Mouse (Mus musculus) layer of hippocampus, adult 18-20 months (tissue): ENCODE results near the gene Kif5a. TPM values are rescaled to one million over a fixed set of nuclear protein-coding genes. Genes with fewer than 3 reads are reported as not detected.

Experiments used
- DNase-seq, 2 experiments: peaks; one replicate each; pipeline ENCODE4 v3.0.0; 2022; ENCODE audit warnings: low spot score in 2 of 2
- total RNA-seq, 2 experiments: library from RNA; stranded (reverse); gene quantifications; 2 replicates each; pipeline ENCODE4 v1.2.3; 2021

Kif5a gene
- total RNA-seq, 2 experiments from 2014 or later: 839 to 860 TPM

DNA sequence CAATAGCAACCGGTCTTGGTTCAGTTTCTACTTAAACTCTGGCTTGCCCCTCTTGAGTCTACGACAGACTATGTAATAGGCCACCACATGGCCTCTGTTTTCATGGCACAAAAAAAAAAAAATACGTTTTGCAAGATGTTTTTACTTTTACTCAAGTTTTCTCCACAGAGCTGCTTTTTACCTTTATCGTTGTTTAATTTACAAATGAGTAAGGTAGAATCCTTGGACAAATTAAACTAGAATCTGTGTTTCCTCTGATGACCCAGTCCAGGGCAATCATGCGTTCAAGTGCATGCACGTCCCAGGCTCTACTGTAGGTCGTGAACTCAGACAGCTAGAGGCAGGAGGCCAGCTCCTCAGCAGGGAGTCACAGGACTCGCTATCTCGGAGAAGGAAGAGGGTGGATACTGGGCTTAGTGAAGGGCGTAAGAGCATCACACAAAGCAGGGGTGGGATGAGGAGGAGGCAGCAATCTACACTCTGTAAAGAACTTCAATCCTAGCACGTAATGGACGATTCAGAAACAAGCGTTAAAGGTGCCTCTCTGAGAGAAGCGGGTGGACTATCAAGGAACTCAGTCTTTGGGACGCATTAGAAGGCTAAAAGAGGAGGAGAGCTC lies 26.5 kb upstream of the Kif5a start:
- peak in 1 of 2 experiments; percentile 50 for DNase-seq

DNA sequence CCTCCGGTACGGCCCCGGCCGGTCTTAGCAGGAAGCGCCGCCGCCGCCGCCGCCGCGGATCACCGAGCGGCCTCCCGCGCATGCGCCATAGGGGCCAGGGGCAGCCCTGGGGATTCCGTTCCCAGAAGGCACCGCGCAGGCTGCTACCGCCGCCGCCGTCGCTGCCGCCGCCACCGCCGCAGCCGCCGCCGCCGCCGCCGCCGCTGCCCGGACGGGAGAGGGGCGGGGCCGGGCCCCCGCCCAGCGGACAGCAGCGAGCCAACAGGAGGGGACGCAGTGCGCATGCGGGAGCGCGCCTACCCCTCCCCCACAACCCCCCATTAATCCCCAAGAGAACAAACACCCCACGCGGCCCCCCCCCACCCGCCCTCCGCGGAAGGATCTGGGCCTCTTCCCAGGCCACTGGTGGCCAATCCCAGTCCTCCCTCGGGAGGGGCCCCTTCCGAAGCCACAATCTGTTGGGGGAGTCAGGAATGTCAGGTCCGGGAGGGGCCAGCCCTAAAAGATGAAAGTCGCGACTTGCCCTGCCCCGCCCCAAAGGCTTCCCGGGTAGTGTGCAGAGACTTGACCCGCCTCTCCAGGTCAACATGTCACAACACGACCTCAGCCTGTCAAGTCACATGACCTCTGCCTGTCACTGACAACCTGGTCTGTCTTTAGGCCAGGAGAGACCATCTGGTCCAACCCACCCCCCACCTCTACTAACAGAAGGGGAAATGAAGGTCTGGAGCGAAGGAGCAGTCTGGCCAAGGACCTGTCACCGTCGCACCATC lies 25.8 kb upstream of the Kif5a start, which contains the start of gene Mbd6:
TSS of gene Mbd6 (minus strand) at position 219 of the 773 bp plus-strand sequence.
- DNase-seq: peak; percentile 76 to 88

GRCm38 (mm10) chr10:127288328-127288799 lies 25.2 kb upstream of the Kif5a start:
- DNase-seq: no peak

DNA sequence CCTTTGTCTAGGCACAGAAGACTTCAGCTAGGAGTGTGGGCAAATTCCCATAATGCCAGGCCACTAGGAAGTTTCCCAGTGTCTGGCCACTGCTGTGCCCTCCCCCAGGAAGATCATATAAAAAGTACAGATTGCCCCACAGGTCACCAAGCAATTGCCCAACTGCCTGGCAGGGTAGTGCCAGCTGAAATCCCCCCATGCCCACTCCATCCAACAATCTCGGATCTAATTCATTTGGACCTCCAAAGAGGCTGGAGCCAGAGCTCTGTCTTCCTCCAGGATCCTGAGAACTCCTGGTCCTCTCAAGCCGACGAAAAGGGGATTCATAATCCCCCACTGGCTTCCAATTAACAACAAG lies 24.8 kb upstream of the Kif5a start:
- DNase-seq: no peak

GRCm38 (mm10) chr10:127287271-127287935 lies 24.3 kb upstream of the Kif5a start:
- no peak for DNase-seq

DNA sequence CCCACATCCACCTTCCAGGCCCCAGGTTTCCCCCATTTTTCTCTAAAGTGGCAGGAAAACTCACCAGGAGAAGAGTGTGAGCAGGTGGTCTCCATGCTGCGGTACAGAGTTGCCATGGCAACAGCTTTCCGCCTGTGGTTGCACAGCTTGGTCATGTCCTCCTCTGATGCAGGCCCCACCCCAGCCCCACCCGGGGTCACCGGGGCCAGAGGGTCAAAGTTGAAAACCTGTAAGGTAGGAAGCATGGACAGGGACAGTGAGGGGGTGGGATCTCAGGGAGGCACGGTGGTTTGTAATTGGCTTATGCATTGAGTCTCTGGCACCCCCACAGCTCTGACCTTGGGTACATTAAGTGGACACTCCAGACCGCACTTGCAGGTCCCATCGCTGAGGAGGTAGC lies 23.6 kb upstream of the Kif5a start:
- DNase-seq: no peak

DNA sequence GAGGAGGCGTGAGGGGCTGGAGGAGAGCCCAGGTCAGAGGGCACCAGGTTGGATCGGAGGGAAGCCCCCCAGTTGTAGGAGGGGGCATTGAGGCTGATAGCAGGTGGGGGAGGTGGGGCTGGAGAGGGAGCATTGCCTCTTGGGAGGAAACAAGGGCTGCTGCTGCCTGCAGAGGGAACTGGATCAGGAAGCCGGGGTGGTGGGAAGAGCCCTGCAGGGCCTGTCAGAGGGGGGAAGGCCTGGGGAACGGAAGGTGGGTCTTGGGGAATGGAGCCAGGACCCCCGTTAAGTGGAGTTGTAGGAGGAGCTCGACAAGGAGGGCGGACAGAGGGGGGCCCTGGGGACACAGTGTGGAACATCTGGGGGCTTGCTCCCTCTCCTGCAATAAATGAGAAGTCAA lies 23.0 kb upstream of the Kif5a start:
- DNase-seq: no peak

DNA sequence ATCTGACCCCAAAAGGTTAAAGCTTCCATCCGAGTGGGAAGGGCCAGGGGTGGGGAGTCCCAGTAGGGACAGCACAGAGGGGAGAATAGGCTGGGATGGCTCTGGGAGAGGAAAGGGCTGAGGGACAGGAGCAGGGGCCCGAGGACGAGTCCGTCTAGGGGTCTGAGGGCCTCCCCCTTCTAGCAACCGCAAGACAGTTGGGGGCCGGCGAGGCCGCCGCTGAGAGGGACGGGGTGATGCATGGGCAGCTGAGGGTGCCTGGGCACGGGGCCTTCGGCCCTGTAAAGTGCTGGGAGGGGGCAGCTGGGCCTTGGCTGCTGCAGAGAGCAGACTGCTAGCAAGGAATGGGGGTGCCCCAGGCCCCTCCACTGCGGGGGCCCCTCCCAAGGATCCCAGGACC lies 22.5 kb upstream of the Kif5a start:
- DNase-seq: no peak

DNA sequence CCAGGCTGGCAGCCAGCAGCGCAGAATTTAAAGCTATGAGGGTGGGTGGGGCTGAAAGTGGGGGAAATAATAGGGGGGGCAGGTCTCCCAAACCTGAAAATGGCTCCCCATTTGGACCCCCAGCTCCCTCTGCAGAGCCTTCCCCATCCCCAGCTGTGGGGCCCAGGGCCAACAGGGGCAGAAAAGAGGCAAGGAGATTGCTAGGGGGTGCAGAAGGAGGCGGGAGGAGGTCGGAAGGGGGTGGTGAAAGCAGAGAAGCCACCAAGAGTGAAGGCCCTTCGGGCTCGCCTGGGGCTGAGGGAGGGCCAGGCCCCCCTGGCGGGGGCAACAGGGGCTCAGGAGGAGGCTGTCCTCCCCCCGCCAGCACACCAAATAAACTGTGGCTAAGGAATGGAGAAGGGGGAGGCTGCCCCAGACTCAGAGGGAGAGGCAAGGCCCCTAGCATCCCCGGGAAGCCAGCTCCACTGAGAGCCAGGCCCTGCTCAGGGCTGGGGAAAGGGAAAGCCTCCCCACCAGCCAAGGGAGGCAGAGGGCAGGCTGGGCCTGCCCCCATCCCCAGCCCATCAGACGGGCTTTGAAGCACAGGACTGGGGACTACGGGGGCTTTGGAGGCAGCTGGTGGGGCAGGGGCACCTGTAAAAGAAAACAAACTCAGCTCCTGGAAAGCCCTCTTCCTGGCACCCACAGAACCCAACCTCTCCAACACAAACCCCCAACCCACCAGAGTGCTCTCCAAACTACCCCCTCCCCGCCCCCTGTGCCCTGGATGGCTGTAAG lies 21.8 kb upstream of the Kif5a start:
- no peak for DNase-seq

- no peak for DNase-seq
Observed at GRCm38 (mm10) chr10:127284105-127284622, 21.0 kb upstream of the Kif5a start.

DNA sequence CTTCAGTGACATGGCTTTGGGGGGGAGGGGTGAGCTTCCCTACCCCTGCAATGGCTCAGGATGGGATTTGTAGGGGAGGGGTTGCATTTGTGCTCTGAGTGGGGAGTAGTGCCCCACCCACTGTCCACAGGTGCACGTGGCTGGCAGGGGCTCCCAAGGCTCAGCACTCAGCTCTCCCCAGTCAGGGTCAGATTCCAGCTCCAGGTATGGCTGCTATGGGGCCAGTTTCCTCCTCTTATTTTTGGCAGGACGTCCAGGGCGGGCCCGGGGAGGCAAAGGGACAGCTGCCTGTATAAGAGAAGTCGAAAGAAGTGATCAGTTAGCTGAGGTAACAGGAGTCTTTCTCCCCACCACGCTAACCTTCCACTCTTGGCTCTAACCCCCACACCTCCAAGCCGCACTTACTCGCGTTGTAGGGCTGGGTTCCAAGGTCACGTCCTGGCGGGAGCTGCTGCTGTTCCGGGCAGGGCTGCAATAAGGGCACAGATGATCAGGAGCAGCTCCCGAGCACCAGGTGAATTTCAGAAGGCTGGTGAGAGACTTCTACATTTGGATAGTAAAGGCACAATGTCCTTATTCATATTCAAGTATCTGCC lies 19.6 kb upstream of the Kif5a start:
- no peak for DNase-seq

GRCm38 (mm10) chr10:127281316-127281715 lies 18.2 kb upstream of the Kif5a start:
- no peak for DNase-seq

GRCm38 (mm10) chr10:127279730-127280129 lies 16.6 kb upstream of the Kif5a start:
- DNase-seq: no peak

DNA sequence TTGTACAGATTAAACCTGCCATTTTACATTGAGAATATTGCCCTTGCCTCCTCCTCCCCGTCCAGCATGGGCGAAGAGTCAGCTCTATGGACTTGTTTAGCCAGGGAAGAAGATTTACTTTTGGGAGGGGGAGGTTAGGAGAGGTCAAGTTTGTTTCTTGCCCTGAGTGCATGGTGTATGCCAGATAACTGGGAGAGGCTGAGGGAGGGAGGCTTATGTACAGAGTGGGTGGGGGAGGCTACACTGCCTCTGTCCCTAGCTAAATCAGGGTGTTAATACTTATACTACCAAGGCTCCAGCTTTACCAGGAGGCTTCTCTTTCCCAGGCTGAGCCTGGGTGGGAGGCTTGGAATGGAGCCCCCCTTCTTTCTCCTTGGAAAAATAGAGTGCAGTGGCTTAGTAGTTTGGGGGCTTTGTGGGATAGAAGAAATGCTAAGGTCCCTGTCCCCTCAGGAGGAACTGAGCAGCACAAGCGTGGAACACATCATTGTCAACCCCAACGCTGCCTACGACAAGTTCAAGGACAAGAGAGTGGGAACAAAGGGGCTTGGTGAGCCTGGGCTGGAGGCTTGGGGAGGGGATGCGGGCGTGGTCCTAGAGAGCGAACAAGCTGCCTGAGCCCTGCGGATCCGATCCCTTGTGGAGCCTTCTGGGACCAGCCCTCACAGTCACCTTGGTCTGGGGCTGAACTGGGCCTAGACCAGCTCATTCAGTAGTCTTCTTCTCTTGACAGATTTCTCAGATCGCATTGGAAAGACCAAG lies 11.3 kb upstream of the Kif5a start:
- DNase-seq: no peak

DNA sequence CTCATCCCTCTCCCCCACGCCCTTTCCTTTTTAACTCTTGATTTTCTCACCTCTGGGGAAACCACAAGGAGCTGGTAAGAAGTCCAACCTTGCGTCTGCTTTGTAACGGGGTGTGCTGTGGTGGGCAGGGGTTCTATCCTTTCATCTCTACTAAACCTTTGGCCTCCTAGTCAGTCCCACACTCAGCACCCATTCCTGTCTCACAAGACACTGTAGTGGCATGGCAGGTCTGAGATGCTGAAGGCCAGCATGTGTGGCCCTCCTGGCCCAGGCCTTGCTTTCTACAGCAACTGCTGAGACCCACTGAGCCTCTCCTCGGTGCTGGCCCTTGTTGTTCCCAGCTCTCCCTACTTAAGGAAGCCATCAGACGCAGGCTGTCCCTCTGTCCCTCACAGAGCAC lies 9.2 kb upstream of the Kif5a start:
- DNase-seq: no peak

GRCm38 (mm10) chr10:127269884-127270283 lies 6.7 kb upstream of the Kif5a start:
- DNase-seq: no peak

DNA sequence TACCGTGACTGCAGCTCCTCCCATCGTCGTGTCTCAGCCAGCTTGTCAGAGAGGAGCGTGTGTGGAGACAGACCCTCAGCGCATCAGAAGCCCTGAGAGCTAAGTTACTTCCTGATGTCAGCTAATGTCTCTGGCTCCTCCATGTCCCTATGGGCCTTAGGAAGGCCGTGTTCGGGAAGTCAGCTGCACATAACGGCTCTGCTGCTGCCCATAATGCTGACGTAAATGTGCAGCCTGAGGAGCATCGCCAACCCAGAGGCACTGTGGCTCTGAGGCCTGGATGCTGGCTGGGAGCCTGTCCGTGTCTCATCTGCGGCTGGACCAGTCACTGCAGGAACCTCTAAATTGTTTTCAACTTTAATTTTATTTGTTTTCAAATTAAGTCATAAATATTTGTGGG lies 5.9 kb upstream of the Kif5a start:
- no peak for DNase-seq

DNA sequence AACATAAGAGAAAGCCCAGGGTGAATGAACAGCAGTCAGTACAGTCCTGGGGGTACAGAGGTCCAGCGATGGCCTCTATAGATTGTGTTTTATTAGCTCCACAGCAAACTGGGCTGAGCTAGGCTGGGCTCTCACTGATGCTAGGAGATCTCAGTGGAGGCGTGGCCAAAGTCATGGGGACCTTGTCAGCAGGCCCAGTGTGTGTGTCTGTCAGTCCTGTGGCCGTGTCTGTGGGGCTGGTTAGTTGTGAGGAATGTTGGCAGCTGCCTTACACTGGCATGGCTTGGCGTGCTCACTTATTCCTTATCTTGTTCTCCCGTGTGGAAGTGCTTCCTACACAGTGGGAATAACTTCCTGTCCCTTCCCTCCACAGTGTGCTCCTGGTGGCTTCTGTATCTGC lies 5.3 kb upstream of the Kif5a start:
- DNase-seq: no peak

GRCm38 (mm10) chr10:127267318-127267717 lies 4.2 kb upstream of the Kif5a start:
- DNase-seq: no peak
